ENCODE assay signal across 7 mouse cellular contexts in genomic region chr11:114812731-114813240, GRCm38 (mm10). TPM values are rescaled to one million over a fixed set of nuclear protein-coding genes. Genes with fewer than 3 reads are reported as not detected.
DNase-seq lines count a peak whose midpoint lies in the region; ATAC-seq lines count a peak whose summit lies in the region.

No protein-coding gene starts in this region.

- H3K4me1 ChIP-seq in limb, embryonic 12.5 days (replicated peaks), result peaks cover 21% of the 10 kb centered on the region

- H3K27ac ChIP-seq in limb, embryonic 12.5 days, result no peak overlapping the region

- H3K9ac ChIP-seq in limb, embryonic 12.5 days (replicated peaks), result no peak overlapping the region

- H3K9me3 ChIP-seq in limb, embryonic 12.5 days, result no peaks in the 10 kb centered on the region

- ATAC-seq in limb, embryonic 12.5 days (ENCODE audit: insufficient number of reproducible peaks, insufficient read depth, low FRiP score, low TSS enrichment, low read depth), result peak; percentile 46; the same call in 1 of the 2 replicates
- ATAC-seq in monocyte, adult 5-6 weeks (replicated peaks; ENCODE audit: insufficient number of reproducible peaks, low FRiP score, low TSS enrichment, poor library complexity, severe bottlenecking), result peak; percentile 69

- no peak overlapping the region for H3K4me2 ChIP-seq in limb, embryonic 12.5 days

- H3K4me3 ChIP-seq in limb, embryonic 12.5 days (replicated peaks), result no peak overlapping the region

- H3K36me3 ChIP-seq in limb, embryonic 12.5 days, result no peaks in the 10 kb centered on the region

- no peaks in the 10 kb centered on the region for H3K27me3 ChIP-seq in limb, embryonic 12.5 days

- 7% methylated on average over 6 of the region's 6 CpGs for WGBS in limb, embryonic 12.5 days

- DNase-seq in adrenal gland, adult 8-10 months, result peak; percentile 70
- DNase-seq in embryo, embryonic 10.5 days (ENCODE audit: low spot score), result peak; percentile 93
- peak; percentile 92 to 95 for DNase-seq in gastrocnemius, postnatal 4 days (ENCODE audit: low spot score in 2 of 2)
- DNase-seq in kidney, adult 8-10 months, result peak; percentile 84 to 94
- peak; percentile 71 to 86 for DNase-seq in spleen, postnatal 14 days (ENCODE audit: low spot score in 2 of 2)

RNA-seq across cellular contexts. Expression of gene Gpr142, which starts 14.1 kb away (rescaled TPM):
- not detected for total RNA-seq in adrenal gland, adult 8-10 months (2022)
- not detected for total RNA-seq in gastrocnemius, postnatal 4 days (2021)
- not detected in 2 replicates for polyA plus RNA-seq in limb, embryonic 12.5 days (2016; fragmentation: Nextera tagmentation; extraction: Ambion mirVana)
- not detected in 3 replicates for total RNA-seq in monocyte, adult 5-6 weeks (2017)

RNA-seq across cellular contexts. Expression of gene Btbd17, which starts 17.0 kb away (rescaled TPM):
- not detected for total RNA-seq in adrenal gland, adult 8-10 months (2022)
- total RNA-seq in gastrocnemius, postnatal 4 days (2021), result 1 to 10 TPM; 3.6 to 4.4 TPM
- polyA plus RNA-seq in limb, embryonic 12.5 days (2016; fragmentation: Nextera tagmentation; extraction: Ambion mirVana), result 1.5 TPM in 2 replicates
- not detected in 3 replicates for total RNA-seq in monocyte, adult 5-6 weeks (2017)

RNA-seq across cellular contexts. Expression of gene Gprc5c, which starts 38.2 kb away (rescaled TPM):
- 1 to 10 TPM; 4.3 to 7.7 (median 4.6) TPM for total RNA-seq in adrenal gland, adult 8-10 months (2022)
- 10 to 100 TPM; 51.0 to 57.9 TPM for total RNA-seq in gastrocnemius, postnatal 4 days (2021)
- polyA plus RNA-seq in limb, embryonic 12.5 days (2016; fragmentation: Nextera tagmentation; extraction: Ambion mirVana), result 50.7 and 53.8 TPM in 2 replicates
- total RNA-seq in monocyte, adult 5-6 weeks (2017), result 0.78 to 3.1 TPM (median 1.9 TPM) in 3 replicates

RNA-seq across cellular contexts. Expression of gene Kif19a, which starts 47.6 kb away (rescaled TPM):
- 1 to 10 TPM in 1 of 4 experiments, under 1 TPM in 3; 0.38 to 1.3 (median 0.76) TPM for total RNA-seq in adrenal gland, adult 8-10 months (2022)
- 1 to 10 TPM; 3.4 to 5.6 TPM for total RNA-seq in gastrocnemius, postnatal 4 days (2021)
- polyA plus RNA-seq in limb, embryonic 12.5 days (2016; fragmentation: Nextera tagmentation; extraction: Ambion mirVana), result 0.06 TPM in 1 of 2 replicates, not detected in the other
- total RNA-seq in monocyte, adult 5-6 weeks (2017), result 6.3 to 7.4 TPM (median 6.4 TPM) in 3 replicates

Comparison
In these comparisons a context has a peak if more than half of its experiments do, and no peak if none do; other contexts are left out.
1. RNA of gene Gprc5c, which starts 38.2 kb away (total RNA-seq): 51.0 to 57.9 TPM in gastrocnemius, postnatal 4 days; 4.3 to 7.7 TPM in adrenal gland, adult 8-10 months and 0.78 to 3.1 TPM in monocyte, adult 5-6 weeks; every median in the first group is over 4 times any median in the second.
2. Peak in every context shown above with its lines, with median percentiles within 50 percentile points of each other: DNase-seq.